Mouse (Mus musculus) C2C12 (cell line): ENCODE data around the gene Itm2c. TPM values are rescaled to one million over a fixed set of nuclear protein-coding genes. Genes with fewer than 3 reads are reported as not detected.

ENCODE experiments used
- H3K27me3 ChIP-seq: one replicate; pipeline ENCODE4 v1.6.1; 2011; ENCODE audit not compliant: control insufficient read depth, insufficient read depth, insufficient read length
- H3K36me3 ChIP-seq: one replicate; pipeline ENCODE4 v1.6.1; 2011; ENCODE audit not compliant: control insufficient read depth, insufficient read depth
- H3K4me3 ChIP-seq: one replicate; pipeline ENCODE4 v1.5.1; 2011; ENCODE audit warnings: mild to moderate bottlenecking, control low read depth; ENCODE audit not compliant: poor library complexity, insufficient read depth, severe bottlenecking
- H3K79me2 ChIP-seq: one replicate; pipeline ENCODE4 v1.6.1; 2011; ENCODE audit not compliant: control insufficient read depth, insufficient read depth
- H3K79me3 ChIP-seq: one replicate; pipeline ENCODE4 v1.6.1; 2011; ENCODE audit warnings: low read depth, control low read depth
- H3ac ChIP-seq: one replicate; pipeline ENCODE3; 2011; ENCODE audit warnings: low read depth; ENCODE audit not compliant: control insufficient read depth, insufficient read length
- CEBPB ChIP-seq: IDR thresholded peaks from one replicate; pipeline ENCODE4 v1.6.1; 2011; ENCODE audit warnings: low read depth, mild to moderate bottlenecking, control low read depth, moderate library complexity
- CTCF ChIP-seq: IDR thresholded peaks from one replicate; pipeline ENCODE4 v1.5.1; 2011; ENCODE audit not compliant: control insufficient read depth, insufficient read depth, insufficient read length
- FOSL1 ChIP-seq: IDR thresholded peaks from one replicate; pipeline ENCODE4 v1.8.0; 2011; ENCODE audit warnings: mild to moderate bottlenecking, low read length; ENCODE audit not compliant: poor library complexity, insufficient read depth, severe bottlenecking
- MAX ChIP-seq: IDR thresholded peaks from one replicate; pipeline ENCODE4 v1.6.1; 2011; ENCODE audit warnings: mild to moderate bottlenecking, control low read depth
- MYOD1 ChIP-seq: IDR thresholded peaks from one replicate; pipeline ENCODE4 v1.6.1; 2011; ENCODE audit warnings: low read depth; ENCODE audit not compliant: control insufficient read depth, insufficient read length
- MYOG ChIP-seq: IDR thresholded peaks from one replicate; pipeline ENCODE4 v1.6.1; 2011; ENCODE audit not compliant: control insufficient read depth, insufficient read length; ENCODE audit errors: extremely low read depth
- USF1 ChIP-seq: IDR thresholded peaks from one replicate; pipeline ENCODE4 v1.6.1; 2011; ENCODE audit warnings: low read depth, mild to moderate bottlenecking, control low read depth, moderate library complexity
- polyA plus RNA-seq: library from polyadenylated mRNA; unstranded; fragments of >200 nt; fragmentation: generic; extraction: Trizol; gene quantifications from one replicate; pipeline ENCODE4 v1.2.1, GENCODE M21; 2012; ENCODE audit warnings: missing spikeins

Itm2c gene
- polyA plus RNA-seq, 1 experiment = 60.7 TPM

DNA sequence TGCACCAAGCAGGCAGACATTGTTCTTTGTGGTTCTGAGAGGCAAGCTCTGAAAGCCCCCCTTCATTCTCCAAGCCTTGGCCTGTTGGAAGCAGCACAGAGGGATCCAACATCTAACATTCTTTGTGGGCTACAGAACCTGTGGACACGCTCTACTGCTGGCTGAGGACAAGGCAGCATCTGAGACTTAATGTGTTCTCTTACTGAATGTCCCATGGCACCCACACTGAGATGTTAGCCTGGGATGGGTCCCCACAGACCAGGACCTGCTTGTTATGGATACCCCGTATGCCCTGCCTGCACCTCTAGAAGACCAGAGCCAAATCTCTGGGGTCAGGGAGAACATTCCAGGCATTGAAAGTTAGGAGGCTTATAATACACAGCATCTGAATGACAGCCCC is 40.2 kb upstream of the Itm2c start:
- Histone ChIP-seq H3K4me3 (no peak overlapping the region), H3K79me2 (no peaks in the 10 kb centered on the region), H3K79me3 (no peaks in the 10 kb centered on the region), H3K36me3 (peaks cover 27% of the 10 kb centered on the region), H3ac (no peak overlapping the region), H3K27me3 (no peaks in the 10 kb centered on the region)
- no peak for TF ChIP-seq USF1

DNA sequence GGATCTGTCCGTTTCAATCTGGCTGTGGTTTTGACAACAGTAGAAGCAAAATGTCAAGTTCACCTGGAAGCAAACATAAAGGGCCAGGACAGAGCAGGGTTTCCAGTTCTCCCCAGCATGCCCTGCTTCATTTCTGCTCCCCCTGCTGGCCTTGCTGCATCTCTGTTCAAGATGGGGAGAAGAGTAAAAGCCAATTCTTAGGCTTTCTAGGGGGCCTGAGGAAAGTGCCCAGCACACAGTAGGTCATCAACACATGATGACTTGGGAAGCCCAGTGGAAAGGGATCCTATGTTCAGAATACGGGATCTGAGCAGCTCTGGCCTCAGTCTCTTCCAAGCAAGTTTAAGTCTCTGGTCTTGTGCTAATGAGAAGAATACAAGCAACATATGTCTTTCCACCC is 39.6 kb upstream of the Itm2c start:
- H3ac ChIP-seq = no peak overlapping the region
- TF ChIP-seq FOSL1 = no peak
- TF ChIP-seq CTCF = no peak
- no peak for TF ChIP-seq CEBPB
- TF ChIP-seq USF1 = no peak
- TF ChIP-seq MAX = no peak
- no peak for TF ChIP-seq MYOD1
- no peak for TF ChIP-seq MYOG
- H3K27me3 ChIP-seq = no peaks in the 10 kb centered on the region
- H3K79me2 ChIP-seq = no peaks in the 10 kb centered on the region
- H3K79me3 ChIP-seq = no peaks in the 10 kb centered on the region
- peaks cover 20% of the 10 kb centered on the region for H3K36me3 ChIP-seq
- H3K4me3 ChIP-seq = no peak overlapping the region

DNA sequence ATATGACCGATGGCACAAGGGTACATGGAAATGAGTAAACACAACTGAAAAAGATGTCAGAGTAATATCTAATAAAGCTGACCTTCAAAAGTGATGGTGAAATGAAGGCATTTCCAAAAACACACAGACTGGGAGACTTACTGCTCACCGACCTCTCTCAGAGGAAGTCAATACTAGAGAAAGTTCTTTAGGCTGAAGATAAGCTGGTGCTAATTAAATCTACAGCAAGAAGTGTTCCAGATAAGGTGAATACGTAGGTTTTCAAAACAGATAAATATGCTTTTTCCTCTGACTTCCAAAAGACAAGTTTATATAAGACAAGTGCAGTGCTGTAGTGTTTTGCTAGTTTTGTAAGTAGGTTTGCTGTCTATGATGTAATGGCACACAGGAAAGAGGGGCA is 37.8 kb upstream of the Itm2c start:
- H3K27me3 ChIP-seq = no peaks in the 10 kb centered on the region
- H3ac ChIP-seq = no peak overlapping the region
- no peak for TF ChIP-seq CEBPB
- no peak for TF ChIP-seq CTCF
- no peak for TF ChIP-seq MYOD1
- no peak for TF ChIP-seq USF1
- no peak for TF ChIP-seq FOSL1
- no peak for TF ChIP-seq MAX
- no peak for TF ChIP-seq MYOG
- no peaks in the 10 kb centered on the region for H3K79me2 ChIP-seq
- H3K4me3 ChIP-seq = no peak overlapping the region
- peaks cover 4% of the 10 kb centered on the region for H3K36me3 ChIP-seq
- no peaks in the 10 kb centered on the region for H3K79me3 ChIP-seq

DNA sequence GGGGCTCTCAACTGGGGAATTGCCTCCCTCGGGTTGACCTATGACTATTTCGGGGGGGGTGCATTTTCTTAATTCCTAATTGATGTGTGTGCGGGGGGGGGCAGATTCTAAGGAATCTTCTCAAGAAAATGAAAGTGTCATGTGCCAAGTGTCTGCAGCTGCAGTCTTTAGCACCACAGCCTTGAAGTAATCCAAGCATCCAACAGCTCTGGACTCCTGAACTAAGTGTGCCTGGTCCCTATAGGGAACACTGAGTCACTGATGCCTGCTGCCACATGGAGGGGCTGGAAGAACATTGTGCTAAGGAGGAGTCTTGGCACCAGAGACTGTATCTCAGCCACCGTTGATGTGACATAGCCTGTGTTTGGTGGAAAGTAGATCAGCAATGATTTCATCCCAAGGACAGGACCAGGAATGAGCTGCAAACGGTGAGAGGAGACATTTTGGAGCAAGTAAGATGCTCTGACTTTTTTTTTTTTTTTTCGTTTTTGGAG is 36.8 kb upstream of the Itm2c start:
- Histone ChIP-seq H3K27me3 (no peaks in the 10 kb centered on the region), H3K79me3 (no peaks in the 10 kb centered on the region), H3K4me3 (no peak overlapping the region), H3K79me2 (no peaks in the 10 kb centered on the region), H3K36me3 (no peaks in the 10 kb centered on the region), H3ac (no peak overlapping the region)
- TF ChIP-seq MAX (no peak), CTCF (no peak), CEBPB (no peak), MYOG (no peak), FOSL1 (no peak), USF1 (no peak), MYOD1 (no peak)

DNA sequence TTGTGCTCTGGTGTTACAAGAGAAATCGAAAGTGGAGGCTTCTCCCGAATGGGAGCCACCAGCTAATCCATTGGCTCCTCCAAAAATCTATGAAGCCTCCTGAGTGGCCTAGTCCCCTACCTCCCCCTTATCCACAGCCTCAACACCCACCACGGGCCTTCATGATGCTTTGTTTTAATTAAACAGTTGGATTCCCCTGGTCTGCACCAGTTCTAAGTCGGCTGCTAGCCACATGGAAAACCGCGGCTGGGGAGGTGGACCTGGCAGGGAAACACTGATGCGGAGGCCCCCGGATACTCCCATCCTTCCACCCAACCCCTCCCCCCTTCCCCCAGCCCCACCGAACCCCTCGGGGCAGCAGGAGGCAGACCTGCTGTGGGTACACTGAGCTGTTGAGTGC is 29.7 kb upstream of the Itm2c start:
- Histone ChIP-seq H3K79me2 (no peaks in the 10 kb centered on the region), H3K36me3 (no peaks in the 10 kb centered on the region)
- TF ChIP-seq MYOG (no peak), MYOD1 (no peak), CEBPB (no peak), CTCF (no peak), USF1 (no peak), MAX (no peak), FOSL1 (no peak)

DNA sequence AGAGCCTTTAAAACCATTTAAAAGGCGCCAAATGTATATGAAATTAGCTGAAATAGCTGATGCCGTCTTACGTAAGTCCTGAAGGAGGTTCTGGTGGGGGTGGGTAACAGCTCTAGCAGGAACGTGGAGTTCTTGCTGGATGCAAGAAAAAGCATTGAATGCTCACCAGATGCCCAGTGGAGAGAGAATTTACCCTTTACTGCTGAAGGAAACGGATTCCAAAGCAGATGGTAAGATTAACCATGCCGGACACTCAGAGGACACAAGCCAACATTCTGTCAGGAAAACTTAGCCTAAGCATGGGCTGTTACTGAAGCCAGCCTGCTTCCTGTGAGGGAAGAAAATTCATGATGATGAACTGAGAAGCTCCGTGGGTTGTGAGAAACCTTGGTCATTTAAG is 24.1 kb upstream of the Itm2c start:
- Histone ChIP-seq H3ac (no peak overlapping the region), H3K27me3 (no peaks in the 10 kb centered on the region), H3K4me3 (no peak overlapping the region), H3K79me3 (no peaks in the 10 kb centered on the region), H3K79me2 (no peaks in the 10 kb centered on the region), H3K36me3 (no peaks in the 10 kb centered on the region)
- TF ChIP-seq CTCF = no peak
- no peak for TF ChIP-seq MYOD1
- TF ChIP-seq FOSL1 = no peak
- TF ChIP-seq USF1 = no peak
- TF ChIP-seq CEBPB = no peak
- TF ChIP-seq MAX = no peak
- TF ChIP-seq MYOG = no peak

More for the DNA sequence above, 29.7 kb upstream of the Itm2c start:
- Histone ChIP-seq H3K27me3 (no peaks in the 10 kb centered on the region), H3ac (no peak overlapping the region), H3K4me3 (no peak overlapping the region), H3K79me3 (no peaks in the 10 kb centered on the region)

DNA sequence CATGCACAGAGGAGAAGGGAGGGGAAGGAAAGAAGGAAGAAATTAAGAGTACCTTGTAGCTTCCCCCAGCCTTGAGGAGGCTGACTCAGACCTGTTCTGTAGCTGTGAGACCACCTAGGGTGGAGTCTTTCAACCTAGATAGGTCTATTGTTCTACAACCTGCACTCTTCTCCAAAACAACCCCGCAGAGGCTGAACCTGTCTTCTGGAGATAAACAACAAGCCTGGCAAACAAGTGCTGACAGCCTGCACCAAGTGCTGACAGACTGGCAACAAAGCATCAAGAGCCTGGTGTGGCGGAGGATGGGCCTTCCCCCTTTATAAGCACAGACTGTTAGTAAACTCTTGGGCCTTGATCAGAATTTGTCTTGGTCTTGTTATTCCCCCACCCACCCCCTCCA is 23.5 kb upstream of the Itm2c start:
- Histone ChIP-seq H3K79me3 (no peaks in the 10 kb centered on the region), H3ac (no peak overlapping the region), H3K79me2 (no peaks in the 10 kb centered on the region), H3K4me3 (no peak overlapping the region), H3K36me3 (no peaks in the 10 kb centered on the region), H3K27me3 (no peaks in the 10 kb centered on the region)
- TF ChIP-seq MAX (no peak), MYOG (no peak), USF1 (no peak), CTCF (no peak), CEBPB (no peak), FOSL1 (no peak), MYOD1 (no peak)
